Mouse (Mus musculus) brown adipose tissue, adult 24 weeks (tissue): ENCODE data around the gene Nanos1. TPM values are rescaled to one million over a fixed set of nuclear protein-coding genes. Genes with fewer than 3 reads are reported as not detected.

Experiments
- H3K27ac ChIP-seq: fragments of 200-500 bp; replicated peaks from 2 replicates; pipeline ENCODE4 v1.5.1; 2012; ENCODE audit warnings: low read depth, mild to moderate bottlenecking, low read length
- H3K4me1 ChIP-seq: fragments of 200-500 bp; 2 replicates; pipeline ENCODE4 v1.6.1; 2012; ENCODE audit warnings: low read length, mixed read lengths; ENCODE audit not compliant: control insufficient read depth, insufficient read depth, insufficient read length
- H3K4me3 ChIP-seq: fragments of 200-500 bp; 2 replicates; pipeline ENCODE4 v1.5.1; 2012; ENCODE audit warnings: low read depth, mild to moderate bottlenecking, low read length, moderate library complexity; ENCODE audit not compliant: insufficient read depth
- polyA plus RNA-seq: library from polyadenylated mRNA; stranded (reverse); fragments of >200 nt; gene quantifications from 2 replicates; pipeline ENCODE4 v1.2.4, GENCODE M21; 2012; ENCODE audit not compliant: missing spikeins, insufficient read depth, insufficient read length

The Nanos1 gene
- polyA plus RNA-seq, 1 experiment: not detected

DNA sequence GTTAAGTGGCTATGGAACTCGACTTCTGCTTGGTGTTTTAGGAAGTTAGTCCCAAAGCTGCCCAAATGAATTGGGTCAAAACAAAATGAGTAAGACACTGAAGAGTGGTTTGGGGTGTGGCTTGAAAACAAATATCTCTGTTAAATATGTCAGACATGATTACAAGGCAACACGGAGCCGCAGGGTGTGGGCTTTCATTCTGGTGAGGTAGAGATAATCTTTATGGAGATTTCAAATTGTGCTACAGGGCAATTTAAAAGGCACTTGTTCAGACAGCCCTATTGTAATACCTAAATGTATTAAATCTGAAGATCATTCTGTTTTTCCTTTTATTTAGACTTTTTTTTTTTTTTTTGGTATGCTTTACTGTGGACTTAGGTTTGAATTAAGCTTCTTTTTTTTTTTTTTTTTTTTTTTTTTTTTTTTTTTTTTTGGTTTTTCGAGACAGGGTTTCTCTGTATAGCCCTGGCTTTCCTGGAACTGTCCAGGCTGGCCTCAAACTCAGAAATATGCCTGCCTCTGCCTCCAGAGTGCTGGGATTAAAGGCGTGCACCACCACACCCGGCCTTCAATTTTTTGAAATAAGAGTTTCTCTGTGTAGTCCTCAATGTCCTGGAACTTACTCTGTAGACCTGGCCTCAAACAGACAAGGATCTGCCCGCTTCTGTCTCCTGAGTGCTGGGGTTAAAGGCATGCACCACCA is 44.2 kb downstream of the Nanos1 start:
- Histone ChIP-seq H3K27ac (no peak overlapping the region), H3K4me1 (no peaks in the 10 kb centered on the region), H3K4me3 (no peak overlapping the region)

DNA sequence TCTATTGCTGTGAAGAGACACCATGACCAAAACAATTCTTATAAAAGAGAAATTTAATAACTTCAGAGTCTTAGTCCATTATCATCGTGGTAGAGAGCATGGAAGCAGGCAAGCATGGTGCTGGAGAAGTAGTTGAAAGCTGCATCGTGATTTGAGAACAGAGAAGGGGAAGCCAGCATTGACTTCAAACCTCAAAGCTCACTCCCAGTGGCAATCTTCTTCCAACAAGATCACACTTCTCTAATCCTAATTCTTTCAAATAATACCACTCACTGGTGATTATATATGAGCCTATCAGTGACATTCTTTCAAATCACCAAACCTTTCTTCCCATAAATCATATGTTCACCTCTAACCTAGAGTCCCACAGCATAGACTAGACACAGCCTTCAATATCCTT is 49.1 kb downstream of the Nanos1 start:
- no peaks in the 10 kb centered on the region for H3K4me1 ChIP-seq
- H3K27ac ChIP-seq: no peak overlapping the region
- H3K4me3 ChIP-seq: no peak overlapping the region

Other genes starting within 250 kb of the Nanos1 start
- 16.3 and 16.9 TPM in 2 replicates for gene Cacul1, start 175.0 kb upstream of the Nanos1 start, polyA plus RNA-seq
- 79.1 and 88.5 TPM in 2 replicates for gene Eif3a, start 34.7 kb downstream of the Nanos1 start, polyA plus RNA-seq
- 27.5 and 27.7 TPM in 2 replicates for gene Fam45a, start 55.6 kb downstream of the Nanos1 start, polyA plus RNA-seq
- 8.1 and 12.0 TPM in 2 replicates for gene Sfxn4, start 105.5 kb downstream of the Nanos1 start, polyA plus RNA-seq
- gene Prdx3, start 118.6 kb downstream of the Nanos1 start, polyA plus RNA-seq: 639 and 741 TPM in 2 replicates
- 16.7 and 22.8 TPM in 2 replicates for gene Grk5, start 133.8 kb downstream of the Nanos1 start, polyA plus RNA-seq